ENCODE assay signal across 23 mouse cellular contexts in the genomic region with DNA sequence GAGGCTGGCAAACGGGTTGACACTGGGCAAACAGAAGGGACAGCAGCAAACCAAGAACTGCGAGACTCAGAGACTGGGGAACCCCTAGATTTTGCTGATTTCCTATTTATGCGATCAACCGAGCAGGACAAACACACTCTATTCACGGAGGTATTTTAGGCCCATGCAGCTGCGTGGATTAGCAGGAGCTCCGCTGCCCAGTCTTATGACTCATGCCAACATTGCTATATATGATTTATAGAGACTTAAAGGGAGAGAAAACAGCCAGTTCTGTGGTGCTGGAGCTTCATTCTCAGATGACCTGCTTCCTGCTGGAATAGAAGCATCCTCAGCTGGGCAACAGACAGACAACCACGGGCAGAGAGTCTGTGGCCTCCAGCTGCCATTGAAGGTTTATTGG.
A peak's percentile ranks its signal among the peaks of the same experiment; 100 is the strongest.
DNase-seq lines count a peak whose midpoint lies in the region; ATAC-seq and TF ChIP-seq lines count a peak whose summit lies in the region.
"Had no signal": no experiment of that assay in that cellular context is flagged by ENCODE, and none has a peak within 500 bp of the region (broad histone marks: within the 10 kb centered on the region; RNA-seq: fewer than 3 reads in every experiment).

No protein-coding gene starts in this region.

- DNase-seq in hindbrain, embryonic 10.5 days (ENCODE audit: low spot score): no peak
- no peak for DNase-seq in hindbrain, postnatal 0 days (ENCODE audit: low spot score)
- DNase-seq in 416B (ENCODE audit: low read depth) (peak; percentile 85), Patski (ENCODE audit: low read depth, low spot score) (peak; percentile 77)
- no peak for DNase-seq in cerebellum, postnatal 25 days
- DNase-seq in heart, adult 2 months: no peak
- DNase-seq: cerebellum, adult 18-20 months; cerebellum, postnatal 14 days; embryo, embryonic 11 days; gastrocnemius, postnatal 36 days; kidney, adult 8-10 months; kidney, postnatal 10 days; liver had no signal

- POLR2A ChIA-PET in Patski (lab: Charles Lee): interaction anchor here (0.5 to 1.4 kb wide), 2 partner anchors 12 to 432 kb away, joined by 4 to 7 read pairs; no protein-coding TSS in a partner anchor

- no peaks in the 10 kb centered on the region for H3K27me3 ChIP-seq in hindbrain, embryonic 10.5 days (ENCODE audit: insufficient read depth, poor library complexity, severe bottlenecking)
- H3K27me3 ChIP-seq in hindbrain, postnatal 0 days (ENCODE audit: insufficient read depth, low read length): no peaks in the 10 kb centered on the region
- H3K27me3 ChIP-seq in Patski: no peaks in the 10 kb centered on the region
- no peaks in the 10 kb centered on the region for H3K27me3 ChIP-seq in heart, adult 2 months (ENCODE audit: control insufficient read depth, insufficient read depth, low read length)
- H3K27me3 ChIP-seq: embryonic facial prominence, embryonic 13.5 days; liver, embryonic 15.5 days; lung, embryonic 15.5 days had no signal

- no peaks in the 10 kb centered on the region for H3K9me3 ChIP-seq in hindbrain, embryonic 10.5 days
- no peaks in the 10 kb centered on the region for H3K9me3 ChIP-seq in hindbrain, postnatal 0 days (ENCODE audit: low read length)
- H3K9me3 ChIP-seq: embryonic facial prominence, embryonic 13.5 days; limb, embryonic 10.5 days; liver, embryonic 15.5 days; lung, embryonic 15.5 days had no signal

- CTCF ChIA-PET in Patski (lab: Charles Lee): interaction anchor here (1.5 kb wide), 1 partner anchor 21 kb away, joined by 3 read pairs; no protein-coding TSS in a partner anchor

- H3K79me2 ChIP-seq in heart, adult 2 months (replicated peaks; ENCODE audit: control insufficient read depth, insufficient read depth, low read length): no peaks in the 10 kb centered on the region

- H3K4me2 ChIP-seq in hindbrain, postnatal 0 days (ENCODE audit: low read depth, low read length): no peak overlapping the region
- H3K4me2 ChIP-seq: embryonic facial prominence, embryonic 13.5 days; hindbrain, embryonic 14.5 days; liver, embryonic 15.5 days; lung, embryonic 15.5 days had no signal

- intact Hi-C loops in heart, adult 2 months (cut with DNase I): no loop called here

- H3K4me3 ChIP-seq in hindbrain, embryonic 10.5 days: no peak overlapping the region
- no peak overlapping the region for H3K4me3 ChIP-seq in hindbrain, postnatal 0 days (ENCODE audit: low read length)
- no peak overlapping the region for H3K4me3 ChIP-seq in olfactory bulb, adult 2 months (ENCODE audit: insufficient read depth, low read depth, low read length)
- H3K4me3 ChIP-seq in heart, adult 2 months: no peak overlapping the region
- H3K4me3 ChIP-seq: embryonic facial prominence, embryonic 13.5 days; erythroblast, embryonic 14.5 days; limb, embryonic 10.5 days; liver, embryonic 15.5 days; lung, embryonic 15.5 days had no signal

- TF ChIP-seq POLR2A in olfactory bulb, adult 2 months (IDR thresholded peaks at IDR 0.05; ENCODE audit: insufficient read depth, low read depth, low read length): no peak
- TF ChIP-seq POLR2A in heart, adult 2 months (IDR thresholded peaks at IDR 0.05; ENCODE audit: insufficient read depth, low read depth, low read length): no peak

- H3K9ac ChIP-seq in hindbrain, postnatal 0 days (replicated peaks; ENCODE audit: low read length): no peak overlapping the region
- no peak overlapping the region for H3K9ac ChIP-seq in heart, adult 2 months (ENCODE audit: low read depth, low read length)
- H3K9ac ChIP-seq: embryonic facial prominence, embryonic 13.5 days; hindbrain, embryonic 14.5 days; liver, embryonic 15.5 days; lung, embryonic 15.5 days had no signal

- H3K36me3 ChIP-seq in hindbrain, embryonic 10.5 days: no peaks in the 10 kb centered on the region
- H3K36me3 ChIP-seq in hindbrain, postnatal 0 days (ENCODE audit: insufficient read depth, low read length): no peaks in the 10 kb centered on the region
- H3K36me3 ChIP-seq in heart, adult 2 months (ENCODE audit: control insufficient read depth, insufficient read depth, low read length): no peaks in the 10 kb centered on the region
- H3K36me3 ChIP-seq: embryonic facial prominence, embryonic 13.5 days; limb, embryonic 10.5 days; liver, embryonic 15.5 days; lung, embryonic 15.5 days had no signal

- ATAC-seq in hindbrain, postnatal 0 days: no peak
- ATAC-seq in Patski: peak; percentile 45
- ATAC-seq: forebrain, embryonic 14.5 days had no signal

- peaks cover 51% of the 10 kb centered on the region for H3K4me1 ChIP-seq in hindbrain, embryonic 10.5 days (replicated peaks)
- peaks cover 20% of the 10 kb centered on the region for H3K4me1 ChIP-seq in hindbrain, postnatal 0 days (ENCODE audit: insufficient read depth, low read length)
- peaks cover 31% of the 10 kb centered on the region for H3K4me1 ChIP-seq in olfactory bulb, adult 2 months (ENCODE audit: control insufficient read depth, insufficient read depth, low read length)
- peaks cover 7% of the 10 kb centered on the region for H3K4me1 ChIP-seq in heart, adult 2 months (ENCODE audit: control insufficient read depth, insufficient read depth, low read length)

- TF ChIP-seq EP300 in heart, adult 2 months (IDR thresholded peaks at IDR 0.05; ENCODE audit: insufficient read depth, low read depth, low read length): no peak

- in situ Hi-C loops in Patski (cut with MboI; ENCODE audit: low pct_unique_long_range_greater_than_20kb): no loop called here

- no peak for TF ChIP-seq CTCF in hindbrain, postnatal 0 days (IDR thresholded peaks at IDR 0.05; ENCODE audit: low read depth)
- TF ChIP-seq CTCF in Patski (IDR thresholded peaks at IDR 0.05): no peak
- no peak for TF ChIP-seq CTCF in olfactory bulb, adult 2 months (IDR thresholded peaks at IDR 0.05; ENCODE audit: insufficient read depth, low read depth, low read length)
- TF ChIP-seq CTCF in heart, adult 2 months (IDR thresholded peaks at IDR 0.05): no peak

- H3K27ac ChIP-seq in hindbrain, embryonic 10.5 days: peak overlapping the region; percentile 8; the same call in 1 of the 2 replicates
- H3K27ac ChIP-seq in hindbrain, postnatal 0 days: no peak overlapping the region
- 0 out of 2 replicates have a peak overlapping the region, but pooled peaks have one; percentile 18 for H3K27ac ChIP-seq in olfactory bulb, adult 2 months (ENCODE audit: insufficient read depth, low read depth, low read length)
- H3K27ac ChIP-seq in heart, adult 2 months: no peak overlapping the region
- H3K27ac ChIP-seq: embryonic facial prominence, embryonic 13.5 days; hindbrain, embryonic 14.5 days; limb, embryonic 10.5 days; liver, embryonic 15.5 days; lung, embryonic 15.5 days; macrophage; stomach, postnatal 0 days had no signal

- 82% methylated on average over 8 of the region's 8 CpGs for WGBS in hindbrain, embryonic 10.5 days
- 64% methylated on average over 8 of the region's 8 CpGs for WGBS in hindbrain, postnatal 0 days
- WGBS in olfactory bulb, adult 2 months: 30% methylated on average over 8 of the region's 8 CpGs
- 84% methylated on average over 8 of the region's 8 CpGs for WGBS in heart, adult 2 months

Comparison
In these comparisons a context has a peak if more than half of its experiments do, and no peak if none do; other contexts are left out.
1. H3K27ac ChIP-seq: peak in hindbrain, embryonic 10.5 days (single experiment) and olfactory bulb, adult 2 months (single experiment); none in hindbrain, postnatal 0 days (single experiment) and heart, adult 2 months (single experiment).
2. DNase-seq: peak in 416B (single experiment) and Patski (single experiment); none in hindbrain, embryonic 10.5 days (single experiment), hindbrain, postnatal 0 days (single experiment), cerebellum, postnatal 25 days (0 of 2) and heart, adult 2 months (0 of 2).